Mouse (Mus musculus) neural tube, embryonic 10.5 days (tissue): ENCODE measurements around the gene Zc3h6.
"Not testable (repeated sequence)": the region's sequence is repeated elsewhere in the genome, so short reads cannot be mapped to it uniquely, and the experiment has no call there.

Source experiments
- DNase-seq: peaks from one replicate; pipeline ENCODE4 v3.0.0-alpha.2; 2017; ENCODE audit warnings: low spot score; ENCODE audit errors: extremely low spot score

Zc3h6 gene

DNA sequence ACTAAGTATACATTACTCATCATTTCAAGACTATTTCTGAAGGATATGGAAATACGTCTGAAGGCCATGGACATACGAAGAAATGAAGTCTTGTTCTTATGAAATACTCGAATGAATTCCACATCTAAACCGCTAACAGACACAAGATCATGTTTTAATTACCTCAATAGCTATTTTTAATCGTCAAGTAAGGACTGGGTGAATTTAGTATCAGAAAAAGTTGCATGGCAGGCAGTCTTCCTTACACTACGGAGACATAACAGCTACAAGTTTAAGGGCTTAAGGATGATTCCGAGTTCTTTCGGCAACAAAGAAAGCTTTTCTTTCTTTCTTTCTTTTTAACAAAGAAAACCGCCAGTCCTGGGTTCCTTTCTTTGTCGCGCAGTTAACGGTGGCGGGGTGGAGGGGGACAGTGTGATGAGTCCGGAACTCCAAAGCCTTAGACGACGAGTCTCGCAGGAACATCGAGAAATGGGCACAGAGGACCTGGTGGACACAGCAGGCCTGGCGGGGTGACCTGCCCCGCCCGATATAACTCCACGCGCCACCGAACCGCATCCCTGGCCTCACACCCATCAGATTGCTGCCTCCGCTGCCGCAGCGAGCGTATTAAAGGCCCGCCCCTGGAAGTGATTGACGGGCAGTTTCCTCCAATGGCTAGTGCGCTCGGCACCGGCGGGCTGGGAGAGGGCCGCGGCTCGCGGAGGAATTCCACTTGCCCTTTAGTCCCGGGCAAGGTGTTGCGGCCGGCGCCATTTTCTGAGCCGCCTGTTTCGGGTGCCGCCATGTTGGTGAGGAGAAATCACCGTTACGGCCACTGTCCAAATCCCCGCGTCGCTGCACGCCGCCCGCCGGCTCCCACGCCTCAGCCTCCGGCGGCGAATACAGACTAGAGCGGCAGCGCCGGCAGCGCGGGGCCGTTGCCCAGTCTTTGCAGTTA is at the start of gene Zc3h6:
TSS of gene Zc3h6 (plus strand) at position 762 of the 940 bp plus-strand sequence.
- DNase-seq, result peak; percentile 98

DNA sequence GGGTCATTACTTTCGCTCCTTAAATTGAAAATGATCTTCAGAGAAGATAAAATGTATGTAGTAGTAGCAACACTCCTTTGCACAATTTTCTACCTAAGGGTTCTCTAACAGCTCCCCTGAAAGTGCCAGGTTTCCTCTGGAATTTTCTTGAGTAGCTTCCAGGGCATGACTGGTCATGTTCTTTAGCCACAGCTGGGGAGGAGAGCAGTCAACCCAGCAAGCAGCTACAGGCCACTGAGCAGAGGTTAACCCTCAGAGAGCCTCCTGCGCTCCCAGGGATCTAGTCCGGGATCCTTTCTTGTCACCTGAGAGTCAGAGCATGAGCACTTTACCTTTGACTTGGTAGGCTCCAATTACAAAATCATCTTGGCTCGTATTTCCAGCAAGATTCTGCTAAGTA is 42.4 kb upstream of the Zc3h6 start:
- no peak for DNase-seq

DNA sequence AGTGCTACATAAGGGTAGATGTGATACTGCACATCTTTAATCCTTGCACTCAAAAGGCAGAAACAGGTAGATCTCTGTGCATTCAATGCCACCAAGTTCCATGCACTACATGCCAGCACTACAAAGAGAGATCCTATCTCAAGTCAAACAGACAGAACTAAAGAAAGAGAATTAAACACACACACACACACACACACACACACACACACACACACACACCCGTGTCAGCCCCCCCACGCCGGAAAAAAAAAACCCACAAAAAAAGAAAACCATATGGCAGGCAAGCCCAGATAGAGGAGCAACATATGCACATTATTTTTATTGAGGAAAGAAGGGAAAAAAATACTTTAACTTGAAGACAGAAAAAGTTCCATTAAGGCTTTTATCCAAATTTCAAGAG is 38.8 kb upstream of the Zc3h6 start:
- DNase-seq, result no peak

DNA sequence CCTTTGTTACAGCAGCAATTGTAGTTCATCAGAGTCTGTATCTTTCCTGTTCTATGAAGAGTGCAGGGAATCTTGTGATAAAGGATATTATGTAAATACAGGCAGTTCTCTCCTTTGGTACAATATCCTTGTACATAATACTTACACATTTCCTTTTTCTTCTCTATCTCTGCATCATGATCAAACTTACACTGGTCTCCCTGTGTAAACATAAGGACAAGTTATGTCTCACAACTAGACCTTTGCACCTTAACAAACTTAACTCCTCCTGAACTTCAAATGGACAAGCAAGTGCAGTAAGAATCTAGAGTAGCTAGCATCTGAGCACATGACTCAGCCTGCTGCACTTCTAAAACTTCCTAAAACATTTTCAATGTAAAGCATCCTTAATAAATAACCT is 36.5 kb upstream of the Zc3h6 start:
- no peak for DNase-seq

DNA sequence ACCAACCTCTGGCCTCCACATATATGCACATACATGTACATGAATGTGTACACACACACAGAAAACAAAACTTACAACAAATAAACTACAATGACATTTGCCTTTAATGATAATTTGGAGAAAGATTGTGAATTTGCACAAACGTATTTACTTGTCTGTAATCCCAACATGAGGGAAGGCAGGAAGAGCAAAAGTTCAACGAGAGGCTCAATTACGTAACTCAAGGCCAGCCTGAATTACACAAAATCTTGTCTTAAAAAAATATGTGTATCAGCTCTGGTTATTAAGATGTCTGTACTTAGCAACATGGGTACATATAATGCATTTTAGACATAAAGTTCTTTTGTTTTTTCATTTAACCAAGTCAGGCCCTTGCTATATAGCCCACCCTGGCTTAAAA is 30.9 kb upstream of the Zc3h6 start:
- no peak for DNase-seq

DNA sequence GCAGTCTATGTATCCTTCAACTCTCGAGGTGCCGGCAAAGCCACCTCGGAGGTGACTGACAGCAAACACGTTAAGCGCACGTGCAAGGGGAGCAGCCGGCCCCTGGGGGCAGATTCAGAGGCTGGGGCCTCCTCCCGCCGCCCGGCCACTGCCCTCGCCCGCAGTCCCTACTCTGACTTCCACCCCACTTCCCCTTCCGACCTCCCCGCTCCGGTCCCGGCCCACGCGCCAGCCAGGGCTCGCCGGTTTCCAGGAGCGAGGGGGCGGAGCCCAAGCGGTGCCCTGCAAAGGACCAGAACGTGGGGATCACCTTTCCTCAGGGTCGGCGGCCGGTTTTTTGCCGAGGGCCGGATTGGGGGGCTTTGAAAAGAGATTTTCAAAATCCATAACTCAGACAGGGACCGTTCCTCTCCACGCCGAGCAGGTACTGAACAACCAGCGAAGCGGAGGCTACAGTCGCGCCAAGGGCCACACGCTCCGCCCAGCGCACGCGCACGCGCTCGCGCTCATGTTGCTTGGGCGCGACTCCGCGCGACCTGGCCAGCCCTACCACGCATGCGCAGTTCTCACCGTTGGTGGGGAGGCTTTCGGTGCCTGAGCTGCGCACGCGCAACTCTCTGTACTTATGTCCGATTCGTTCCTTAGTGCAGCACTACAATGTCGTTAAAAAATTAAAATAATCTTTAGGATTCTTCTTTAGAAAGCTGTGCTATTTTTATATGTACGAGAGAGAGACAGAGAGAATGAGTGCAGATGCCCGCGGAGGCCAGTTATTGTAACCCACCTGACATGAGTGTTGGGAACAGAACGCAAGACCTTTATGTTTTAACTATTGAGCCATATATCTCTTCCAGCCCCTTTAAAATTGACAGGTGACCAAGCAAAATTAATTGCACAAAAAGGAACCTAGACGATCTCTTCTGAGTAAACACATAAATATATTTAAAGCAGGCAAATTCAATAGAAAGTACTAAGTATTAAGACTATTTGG is 23.4 kb upstream of the Zc3h6 start, which contains the start of gene Zc3h8:
TSS of gene Zc3h8 (minus strand) at position 540 of the 991 bp plus-strand sequence.
- peak; percentile 96 for DNase-seq

DNA sequence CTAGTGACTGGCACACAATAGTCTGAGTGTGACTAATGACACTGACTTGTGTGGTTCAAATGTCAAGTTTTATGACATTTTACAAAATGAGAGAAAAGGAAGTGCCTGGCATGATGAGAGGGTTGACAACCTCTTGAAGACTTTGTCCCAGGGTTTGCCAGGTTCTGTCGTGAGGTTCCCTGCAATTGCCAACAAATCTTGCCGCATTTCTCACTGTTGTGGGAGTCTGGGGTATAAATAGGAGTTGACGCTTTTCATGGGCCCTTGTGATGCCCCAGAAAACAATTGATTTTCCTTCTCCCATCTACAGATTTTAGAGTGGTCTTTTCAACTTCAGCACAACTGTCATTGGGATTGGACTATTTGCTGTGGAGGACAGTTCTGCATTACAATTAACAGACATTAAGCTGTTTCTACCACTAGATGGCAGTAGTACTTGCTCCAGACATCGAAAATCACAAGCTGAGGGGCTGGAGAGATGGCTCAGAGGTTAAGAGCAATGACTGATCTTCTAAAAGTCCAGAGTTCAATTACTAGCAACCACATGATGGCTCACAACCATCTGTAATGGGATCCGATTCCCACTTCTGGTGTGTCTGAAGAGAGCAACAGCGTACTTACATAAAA is 19.1 kb upstream of the Zc3h6 start:
- peak; percentile 26 for DNase-seq

DNA sequence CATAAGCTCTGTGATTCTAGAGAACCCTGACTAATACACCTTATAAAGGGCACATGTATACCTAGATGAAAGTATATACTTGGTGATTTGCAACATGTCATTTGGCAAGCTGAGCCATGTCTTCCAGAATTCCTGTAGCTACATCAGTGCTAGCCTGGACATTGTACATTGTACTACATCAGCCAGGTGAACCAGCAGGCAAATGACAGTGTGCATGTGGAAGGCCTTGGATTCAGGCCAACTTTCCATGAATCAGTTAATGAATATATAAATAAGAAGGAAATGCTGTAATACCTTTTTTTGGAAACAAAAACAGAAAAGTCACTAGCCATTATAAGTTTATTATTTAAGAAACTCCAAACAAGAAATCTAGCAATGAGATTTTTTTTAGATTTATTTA is 13.0 kb upstream of the Zc3h6 start:
- DNase-seq, result no peak

DNA sequence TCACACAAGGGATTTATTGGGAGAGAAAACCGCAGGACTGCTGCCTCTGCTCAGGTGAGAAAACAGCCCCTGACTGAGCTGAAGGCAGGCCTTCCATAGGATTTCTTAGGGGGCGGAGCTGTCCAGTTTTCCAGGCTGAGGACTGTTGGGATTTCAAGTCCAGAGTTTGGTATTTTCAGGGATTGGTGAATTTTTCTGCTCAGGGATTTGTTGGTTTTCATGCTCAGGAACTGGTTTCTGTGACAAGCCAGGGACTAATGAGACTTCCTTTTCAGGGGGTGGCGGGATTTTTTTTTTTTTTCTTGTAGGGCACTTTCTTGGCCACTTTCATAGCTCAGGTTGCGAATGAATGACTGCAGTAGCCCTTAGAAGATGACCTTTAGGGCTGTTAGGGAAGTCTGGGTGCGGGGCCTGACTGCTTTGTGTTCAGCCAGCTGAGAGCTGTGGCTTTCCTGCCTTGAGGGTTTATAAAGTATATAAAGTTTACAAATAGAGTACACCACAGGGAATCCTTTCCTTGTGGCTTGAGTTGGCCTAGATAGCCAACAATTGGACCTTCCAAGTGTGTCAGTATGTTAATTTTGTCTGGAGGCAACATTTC is 1.6 kb upstream of the Zc3h6 start:
- DNase-seq, result peak; percentile 28

DNA sequence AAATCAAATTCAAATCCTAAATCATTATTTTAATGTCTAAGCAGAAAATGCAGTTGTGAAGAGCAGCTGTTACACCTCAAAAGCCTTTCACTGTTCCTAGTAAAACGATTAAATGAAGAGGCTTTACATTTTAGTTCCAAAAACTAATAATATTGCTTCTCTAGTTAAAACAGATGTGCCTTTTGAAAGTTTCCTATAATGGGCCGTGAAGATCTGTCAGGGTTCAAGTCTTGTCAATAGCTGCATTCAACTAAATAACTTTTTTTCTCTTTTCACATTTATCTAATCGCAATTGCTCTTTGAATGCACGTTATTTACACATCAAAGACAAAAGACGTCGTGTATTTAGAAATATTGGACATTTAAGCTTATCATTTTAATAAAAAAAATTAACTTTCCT is 966 bp upstream of the Zc3h6 start:
- no peak for DNase-seq

DNA sequence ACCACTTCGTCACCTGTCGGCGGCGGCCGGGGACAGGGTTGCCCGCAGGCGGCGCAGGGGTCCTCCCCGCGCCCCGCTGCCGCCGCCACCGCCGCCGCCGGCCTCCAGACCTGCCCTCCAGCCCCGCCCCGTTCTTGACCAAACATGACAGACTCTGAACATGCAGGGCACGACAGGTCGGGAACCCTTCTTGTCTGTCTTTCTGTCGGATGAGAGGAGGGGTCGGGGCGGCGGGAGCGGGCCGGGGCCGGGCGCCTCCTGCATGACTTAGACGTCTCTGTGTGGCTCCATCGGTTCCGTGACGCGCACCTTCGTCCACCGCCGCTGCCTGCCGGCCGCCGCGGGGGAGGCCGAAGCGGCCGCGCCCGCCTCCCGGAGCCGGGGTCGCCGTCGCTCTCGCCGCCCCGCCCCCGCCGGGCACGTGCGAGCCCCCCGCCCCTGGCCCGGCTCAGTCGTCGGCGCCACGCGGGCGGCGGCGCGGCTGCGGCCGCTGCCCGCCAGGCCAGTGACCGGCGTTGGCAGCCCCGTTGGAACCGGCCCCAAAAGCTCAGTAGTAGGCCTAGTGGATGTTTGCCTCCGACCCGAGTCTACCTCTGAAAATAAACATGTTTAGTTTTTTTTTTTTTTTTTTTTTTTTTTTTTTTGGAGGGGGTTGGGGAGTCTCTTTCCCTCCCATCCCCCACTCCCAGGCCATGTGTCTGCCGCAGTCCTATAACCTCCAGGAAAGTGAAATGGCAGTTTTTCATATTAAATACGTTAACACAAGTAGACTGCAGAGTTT is 649 bp downstream of the Zc3h6 start, which contains the start of gene Gm10762:
TSS of gene Gm10762 (minus strand) at position 65 of the 781 bp plus-strand sequence.
- DNase-seq, result peak; percentile 89

DNA sequence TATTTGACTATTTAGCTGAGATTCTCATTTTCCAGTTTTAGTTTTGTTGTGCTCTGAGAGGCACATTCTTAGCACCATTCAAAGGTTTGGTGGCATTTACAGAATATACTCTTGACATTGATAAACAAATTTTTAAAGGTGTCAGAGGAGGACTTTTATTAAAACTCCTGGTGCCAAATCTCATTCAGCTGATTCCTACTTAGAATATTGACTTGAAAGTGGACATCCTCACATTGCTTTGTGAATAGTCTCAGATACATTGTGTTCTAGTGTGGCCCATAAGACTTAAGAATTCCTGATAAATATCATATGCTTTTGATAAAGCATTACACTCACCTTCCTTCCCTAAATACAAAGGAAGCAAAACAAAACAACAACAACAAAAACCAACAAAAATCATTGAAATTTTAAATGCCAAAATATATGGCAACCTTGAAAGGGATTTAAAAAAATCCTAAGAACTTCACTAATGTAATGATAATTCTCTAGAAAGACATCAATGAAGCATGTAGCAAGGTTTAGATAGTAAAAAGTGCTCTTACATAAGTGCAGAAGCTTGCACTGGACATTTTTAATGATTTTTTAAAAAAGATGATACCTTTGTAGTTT is 1.4 kb downstream of the Zc3h6 start:
- no peak for DNase-seq

DNA sequence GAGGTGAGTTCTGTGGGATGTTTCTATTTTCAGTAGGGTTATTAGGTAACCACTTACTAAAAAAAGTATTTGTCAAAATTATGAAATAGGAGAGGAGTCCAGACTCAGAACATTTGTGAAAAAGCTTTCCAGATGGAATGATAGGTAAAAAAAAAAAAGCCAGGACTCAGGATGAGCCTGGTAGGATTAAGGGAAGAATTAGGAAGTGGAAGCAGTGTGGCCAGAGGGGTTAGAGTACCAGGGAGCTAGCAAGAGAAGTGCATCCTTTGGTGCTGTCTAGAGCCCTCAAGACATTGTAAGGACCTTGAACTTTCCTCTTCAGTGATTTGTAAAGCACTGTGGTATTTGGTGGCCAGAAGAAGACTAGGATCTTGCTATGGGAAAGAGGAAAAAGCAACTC is 5.1 kb downstream of the Zc3h6 start:
- no peak for DNase-seq

DNA sequence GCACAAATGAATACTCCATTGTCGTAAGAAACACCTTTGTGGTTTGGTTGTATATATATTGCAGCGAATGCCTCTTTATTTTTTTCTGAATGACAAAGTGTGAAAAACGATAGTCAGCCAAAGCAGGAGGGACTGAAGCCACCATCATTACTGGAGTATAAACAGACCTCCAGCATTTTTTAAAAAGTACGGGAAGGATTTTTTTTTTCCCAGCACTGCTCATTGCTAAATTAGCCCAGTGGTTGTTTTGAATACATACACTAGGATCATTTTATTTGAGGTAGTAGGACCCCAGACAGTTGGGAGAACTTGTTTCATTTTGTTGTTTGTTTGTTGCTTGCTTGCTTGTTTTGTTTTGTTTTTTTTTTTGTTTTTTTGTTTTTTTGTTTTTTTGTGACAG is 8.4 kb downstream of the Zc3h6 start:
- DNase-seq, result no peak

DNA sequence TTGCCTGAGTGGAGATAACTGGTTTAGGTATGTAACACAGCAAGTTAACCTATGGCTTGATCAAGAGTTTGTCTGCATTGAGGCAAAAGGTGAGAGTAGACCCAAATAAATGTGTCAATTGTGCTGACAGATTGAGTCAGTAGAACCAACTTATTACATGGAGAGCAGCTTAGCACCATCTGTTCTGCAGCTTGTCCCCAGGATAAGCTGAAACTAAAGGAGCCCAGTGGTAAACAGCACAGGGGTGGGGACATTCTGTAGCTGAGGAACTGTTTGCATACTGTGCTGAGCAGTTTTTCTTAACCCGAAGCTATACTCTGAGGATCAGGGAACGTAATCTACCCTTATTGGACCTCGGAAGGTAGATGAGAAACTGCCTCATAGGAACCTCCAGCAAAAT is 17.5 kb downstream of the Zc3h6 start:
- no peak for DNase-seq

DNA sequence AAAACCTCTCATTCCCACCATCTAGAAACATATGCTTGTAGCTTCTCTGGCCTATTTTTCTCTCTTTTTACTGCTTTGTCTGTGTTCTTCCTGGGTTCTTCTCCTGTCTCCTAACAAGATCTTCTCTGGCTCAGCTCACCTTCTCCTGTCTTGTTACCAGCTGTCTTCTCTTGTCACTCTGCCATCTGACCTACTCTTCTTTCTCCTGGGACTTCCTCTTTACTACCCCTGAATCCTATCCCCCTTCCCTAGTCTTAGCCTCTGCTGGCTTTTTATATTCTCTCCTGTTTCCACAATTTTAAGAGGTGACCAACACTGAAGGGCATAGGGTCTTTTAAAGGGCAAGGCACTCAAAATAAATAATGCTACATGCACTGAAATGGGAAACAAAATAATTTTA is 37.7 kb downstream of the Zc3h6 start:
- DNase-seq, result no peak

DNA sequence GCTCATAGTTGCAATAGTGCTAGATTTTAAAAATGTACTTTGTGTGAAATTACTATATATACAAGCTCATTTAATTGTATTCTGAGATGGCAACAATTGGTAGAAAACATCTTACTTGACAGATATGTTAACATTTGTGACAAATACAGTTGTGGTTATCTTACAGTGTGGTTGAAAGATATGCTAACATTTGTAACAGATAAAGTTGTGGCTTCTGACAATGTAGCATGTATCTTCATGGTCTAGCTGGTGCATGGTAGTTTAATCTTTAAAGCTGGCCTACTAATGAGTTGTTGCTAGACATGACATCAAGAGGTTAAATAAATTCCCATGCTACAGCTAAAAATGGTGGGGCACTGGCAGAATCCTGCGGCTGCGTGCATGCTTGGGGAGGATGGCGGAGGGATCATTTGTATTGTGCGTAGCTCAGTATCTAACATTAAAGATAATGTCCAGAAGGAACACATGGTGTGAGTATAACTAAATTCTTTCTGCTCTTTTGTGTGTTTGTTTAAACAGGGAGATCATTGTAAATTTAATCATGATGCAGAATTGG is 39.1 kb downstream of the Zc3h6 start:
- no peak for DNase-seq

DNA sequence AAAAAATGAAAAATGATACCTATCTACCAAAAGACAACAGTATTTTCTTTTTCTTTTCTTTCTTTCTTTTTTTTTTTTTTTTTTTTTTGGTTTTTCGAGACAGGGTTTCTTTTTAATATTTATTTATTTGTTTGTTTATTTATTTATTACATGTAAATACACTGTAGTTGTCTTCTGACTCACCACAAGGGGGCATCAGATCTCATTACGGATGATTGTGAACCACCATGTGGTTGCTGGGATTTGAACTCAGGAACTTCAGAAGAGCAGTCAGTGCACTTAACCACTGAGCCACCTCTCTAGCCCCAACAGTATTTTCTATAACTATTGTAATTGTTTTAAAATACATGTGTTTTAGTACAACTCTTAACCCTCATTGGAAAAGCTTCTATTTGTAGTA is 41.7 kb downstream of the Zc3h6 start:
- not testable (repeated sequence) for DNase-seq

DNA sequence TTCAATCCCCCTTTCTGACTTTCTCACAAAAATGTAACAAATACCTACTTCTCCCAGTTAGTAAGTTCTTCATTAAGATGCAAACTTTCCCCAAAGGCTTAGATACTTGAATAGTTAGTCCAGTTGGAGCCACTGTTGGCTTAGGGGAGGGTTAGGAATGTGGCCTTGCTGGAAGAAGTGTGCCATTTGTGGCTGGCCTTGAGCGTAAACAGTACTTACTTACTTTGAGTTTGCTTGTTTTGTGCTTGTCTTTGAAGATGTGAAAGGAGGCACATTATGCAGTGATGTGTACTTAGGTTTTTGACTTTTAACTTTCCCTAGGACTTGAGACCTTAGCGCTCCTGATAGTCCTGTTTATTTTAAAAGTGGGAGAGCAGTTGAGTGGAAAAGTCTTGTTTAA is 52.9 kb downstream of the Zc3h6 start:
- no peak for DNase-seq
